Mouse (Mus musculus): ENCODE measurements around the gene Cntfr.
"Not testable (repeated sequence)": the region's sequence is repeated elsewhere in the genome, so short reads cannot be mapped to it uniquely, and the experiment has no call there.

Gene Cntfr

DNA sequence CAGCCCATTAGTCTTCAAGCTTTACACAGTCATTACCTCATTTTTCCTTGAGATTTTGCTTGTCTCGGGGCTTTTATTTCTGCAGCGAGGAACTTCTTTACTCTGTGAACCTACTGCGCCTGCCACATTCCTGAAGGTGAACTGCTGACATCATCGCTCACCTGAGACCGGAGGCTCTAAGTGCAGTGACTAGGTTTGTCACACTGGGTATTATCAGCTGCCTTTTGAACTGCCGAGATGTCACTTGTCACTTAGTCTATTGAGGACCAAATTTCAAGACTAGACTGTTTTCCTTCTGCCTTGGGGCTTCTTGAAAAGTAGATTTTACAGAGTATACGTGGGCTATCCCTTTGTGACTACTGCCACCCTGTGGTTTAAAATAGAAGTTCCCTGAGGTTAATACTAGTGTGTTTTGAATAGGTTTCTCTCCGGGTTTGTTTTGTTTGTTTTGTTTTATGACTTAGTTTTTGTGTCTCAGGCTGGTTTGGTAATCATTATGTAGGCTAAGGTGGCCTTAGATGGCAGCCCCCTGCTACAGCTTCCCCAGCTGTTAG, 11.4 kb upstream of the Cntfr start:
- DNase-seq (ENCODE audit: low spot score): peak; percentile 76

DNA sequence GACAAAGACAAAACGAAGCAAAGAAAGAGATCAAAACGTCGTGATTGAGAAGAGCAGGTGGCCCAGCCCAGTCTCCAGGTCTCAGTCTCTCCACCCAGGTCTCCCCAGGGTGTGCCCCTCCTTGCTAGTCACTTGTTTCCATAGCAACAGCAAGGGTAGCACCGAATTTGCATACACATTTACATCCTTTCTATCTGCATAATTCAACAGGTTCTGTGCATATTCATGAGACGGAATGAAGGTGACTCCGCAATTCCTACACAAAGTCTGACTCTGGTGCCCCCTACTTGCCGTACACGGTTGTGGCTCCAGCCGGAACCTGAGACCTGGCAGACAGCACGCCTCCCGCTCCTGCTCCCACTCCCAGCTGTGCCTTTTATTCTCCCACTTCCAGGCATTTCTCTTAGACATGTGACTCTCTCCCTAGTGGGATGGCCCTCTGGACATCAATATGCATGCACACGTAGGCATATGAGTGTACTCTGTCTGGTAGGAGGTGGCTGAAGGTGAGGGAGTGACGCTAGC, 10.2 kb upstream of the Cntfr start:
- no peak for DNase-seq (ENCODE audit: low spot score)

DNA sequence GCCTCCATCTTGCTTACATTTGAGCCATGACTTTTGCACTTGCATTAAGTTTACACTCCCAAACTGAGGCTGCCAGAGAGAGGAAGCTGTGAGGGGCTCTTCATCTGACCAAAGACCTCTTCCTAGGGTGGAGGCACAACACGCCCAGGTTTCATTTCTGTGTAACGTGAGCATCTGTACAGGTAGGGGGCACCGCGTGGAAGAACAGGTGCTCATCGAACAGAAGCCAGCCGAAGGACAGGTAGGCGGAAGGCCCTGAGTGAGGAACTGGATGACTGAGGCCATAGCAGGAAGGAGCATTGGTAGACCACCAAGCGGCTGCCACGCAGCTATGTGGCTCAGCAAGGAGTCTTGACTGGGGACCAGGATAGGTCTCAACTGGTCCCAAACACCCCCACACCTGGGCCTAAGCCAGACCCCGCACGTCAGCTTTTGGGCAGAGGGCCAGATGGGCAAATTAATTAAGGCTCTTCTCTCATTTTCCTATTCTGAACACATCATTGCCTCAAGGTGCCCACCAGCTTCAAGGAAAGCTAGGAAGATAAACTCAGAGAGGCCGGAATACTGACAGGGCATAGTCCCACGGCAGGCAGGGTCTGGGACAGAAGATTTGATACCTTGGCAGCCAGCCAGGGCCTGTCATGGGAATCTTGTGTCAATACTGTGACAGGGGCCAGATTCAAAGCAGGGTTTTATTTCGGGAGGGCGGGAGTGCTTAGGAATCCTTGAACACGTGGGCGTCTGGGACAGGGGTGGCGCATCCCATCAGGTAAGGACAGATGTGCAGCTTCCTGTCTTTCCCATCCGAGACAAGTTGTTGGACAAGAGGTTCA, 9.2 kb upstream of the Cntfr start:
- DNase-seq (ENCODE audit: low spot score): no peak

DNA sequence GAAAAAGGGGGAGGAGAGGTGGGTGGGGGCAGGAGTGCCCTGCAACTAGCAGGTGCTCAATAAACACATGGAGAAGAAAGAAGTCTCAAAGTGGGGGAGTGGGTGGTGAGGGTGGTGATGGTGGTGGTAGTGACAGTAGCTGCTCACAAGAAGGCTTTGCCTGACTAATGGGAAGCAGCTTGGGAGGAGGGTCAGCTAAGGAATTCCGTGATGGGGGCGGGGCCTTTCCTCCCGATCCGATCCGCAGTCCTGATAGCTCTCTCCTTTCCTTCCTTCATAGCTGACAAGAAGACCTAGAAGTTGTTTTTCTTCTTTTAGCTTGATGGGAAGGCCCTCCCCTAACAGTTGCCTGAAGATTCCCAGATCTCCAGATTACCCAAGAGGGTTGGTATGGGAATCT, 7.8 kb upstream of the Cntfr start:
- no peak for DNase-seq (ENCODE audit: low spot score)

DNA sequence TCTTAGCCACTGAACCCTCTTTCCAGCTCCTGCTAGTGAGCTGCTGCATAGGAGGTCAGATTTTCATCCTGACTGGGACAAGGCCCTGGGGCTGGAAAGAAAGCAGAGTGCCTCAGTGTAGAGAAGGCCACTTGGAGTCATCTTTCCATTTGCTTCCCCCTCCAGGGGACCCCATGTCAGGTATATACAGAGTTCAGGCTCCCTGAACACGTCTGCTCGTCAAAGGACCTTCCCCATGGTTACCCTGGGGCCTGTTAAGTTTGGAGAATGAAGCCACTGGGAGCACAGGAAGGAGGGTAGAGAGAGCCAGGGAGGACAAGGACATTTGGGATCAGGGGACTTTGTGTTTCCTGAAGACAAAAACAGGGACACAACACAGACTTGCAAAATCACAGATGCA, 5.3 kb upstream of the Cntfr start:
- DNase-seq (ENCODE audit: low spot score): not testable (repeated sequence)

DNA sequence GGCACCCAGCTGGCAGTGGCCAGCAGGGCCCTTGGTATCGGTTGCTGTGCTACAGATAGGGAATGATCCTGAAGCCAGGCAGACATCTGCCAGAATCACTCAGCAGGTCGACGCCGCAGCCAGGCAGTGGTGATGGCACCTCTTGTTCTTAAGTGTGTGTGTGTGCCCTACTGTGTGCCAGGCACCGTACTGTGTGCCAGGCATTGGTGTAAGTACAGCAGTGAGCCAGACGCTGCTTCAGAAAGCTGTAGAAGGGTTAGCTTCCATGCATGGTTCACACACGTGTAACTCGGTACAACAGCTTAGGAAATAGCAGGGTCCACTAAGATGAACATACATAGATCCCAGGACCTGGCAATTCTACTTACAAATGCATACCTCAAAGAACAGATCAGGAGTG, 3.3 kb upstream of the Cntfr start:
- not testable (repeated sequence) for DNase-seq (ENCODE audit: low spot score)

DNA sequence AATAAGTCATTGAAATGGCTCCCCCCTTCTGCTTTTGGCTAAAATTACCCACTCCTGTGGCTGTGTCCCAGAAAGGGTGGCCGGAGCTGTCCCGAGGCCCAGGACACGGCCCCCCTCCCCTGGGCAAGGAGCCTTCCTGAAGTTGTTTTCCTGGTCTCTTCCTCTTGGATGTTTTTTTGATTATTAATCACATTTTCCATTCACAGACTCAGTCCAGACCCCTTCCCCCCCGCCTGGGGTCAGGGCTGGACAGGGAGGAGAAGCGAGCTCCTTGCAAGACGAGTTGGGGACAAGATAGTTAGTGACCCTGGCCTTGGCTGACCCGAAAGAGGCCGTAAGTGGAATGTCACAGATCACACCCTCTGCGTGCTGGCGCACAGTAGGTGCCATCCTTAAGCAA, 2.9 kb upstream of the Cntfr start, which contains the start of gene Il11ra1:
TSS of gene Il11ra1 (plus strand) at position 207 of the 400 bp plus-strand sequence.
- not testable (repeated sequence) for DNase-seq (ENCODE audit: low spot score)

DNA sequence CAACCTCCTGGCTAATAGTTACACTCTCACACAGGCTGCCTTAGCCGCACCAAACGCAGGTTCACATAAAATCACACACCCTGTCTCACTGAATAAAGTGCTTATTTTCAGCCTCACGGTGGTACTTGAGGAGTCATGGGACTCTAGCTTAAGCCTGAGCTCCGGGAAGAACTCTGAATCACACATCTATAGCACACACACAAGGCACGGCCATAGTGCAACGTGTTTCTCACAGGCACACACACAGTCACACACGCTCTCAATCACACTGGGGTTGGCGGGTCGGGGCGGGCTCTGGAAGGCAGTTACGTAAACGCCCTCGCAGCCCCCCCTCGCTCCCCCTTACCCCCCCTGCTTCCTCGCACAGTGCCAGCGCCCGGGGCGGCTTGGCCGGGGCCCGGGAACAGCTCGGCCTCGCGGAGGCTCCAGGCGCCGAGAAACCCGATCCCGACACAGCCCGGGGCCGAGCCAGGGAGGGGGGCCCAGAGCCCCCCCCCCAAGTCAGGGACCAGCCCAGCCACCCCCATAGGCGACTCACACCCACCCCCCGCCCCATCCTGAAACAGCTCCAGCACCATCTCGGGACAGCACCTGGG, 1.6 kb upstream of the Cntfr start:
- not testable (repeated sequence) for DNase-seq (ENCODE audit: low spot score)

DNA sequence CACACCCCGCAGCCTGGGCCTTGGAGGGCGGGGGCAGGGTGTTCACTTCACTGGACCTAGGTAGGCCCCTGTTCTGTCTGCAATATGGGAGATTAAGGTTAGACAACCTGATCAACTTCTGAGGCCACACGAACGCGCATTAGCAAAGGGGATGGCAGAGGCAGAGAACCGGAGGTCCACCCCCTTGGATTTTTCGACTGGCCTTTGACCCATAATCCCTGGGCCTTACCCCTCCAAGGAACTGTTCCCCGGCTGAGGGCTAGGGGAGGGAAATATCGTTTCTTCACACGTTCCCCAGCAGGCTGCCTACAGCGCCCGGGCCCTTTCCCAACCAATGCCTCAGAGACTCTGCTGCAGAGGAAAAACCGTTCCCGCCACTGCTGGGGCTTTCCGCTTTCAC, 437 bp downstream of the Cntfr start:
- DNase-seq (ENCODE audit: low spot score): not testable (repeated sequence)

DNA sequence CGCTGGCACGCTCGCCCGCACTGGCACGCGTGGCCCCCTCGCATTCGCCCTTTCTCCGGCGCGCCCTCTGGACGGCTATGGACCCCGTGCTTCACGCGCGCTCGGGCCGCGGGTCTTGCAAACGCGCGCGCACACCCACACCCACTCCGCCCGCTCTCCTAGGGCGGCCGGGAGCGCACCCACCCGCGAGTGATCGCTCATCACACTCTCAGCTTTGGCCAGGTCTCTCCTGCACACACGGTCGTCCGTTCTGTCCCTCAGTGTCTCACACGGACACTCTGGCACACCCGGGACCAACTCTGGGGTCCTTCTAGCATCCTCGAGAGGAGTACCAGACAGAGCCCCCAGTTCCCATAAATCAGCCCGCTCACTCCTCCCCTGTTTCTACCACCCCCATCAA, 1.1 kb downstream of the Cntfr start:
- not testable (repeated sequence) for DNase-seq (ENCODE audit: low spot score)

DNA sequence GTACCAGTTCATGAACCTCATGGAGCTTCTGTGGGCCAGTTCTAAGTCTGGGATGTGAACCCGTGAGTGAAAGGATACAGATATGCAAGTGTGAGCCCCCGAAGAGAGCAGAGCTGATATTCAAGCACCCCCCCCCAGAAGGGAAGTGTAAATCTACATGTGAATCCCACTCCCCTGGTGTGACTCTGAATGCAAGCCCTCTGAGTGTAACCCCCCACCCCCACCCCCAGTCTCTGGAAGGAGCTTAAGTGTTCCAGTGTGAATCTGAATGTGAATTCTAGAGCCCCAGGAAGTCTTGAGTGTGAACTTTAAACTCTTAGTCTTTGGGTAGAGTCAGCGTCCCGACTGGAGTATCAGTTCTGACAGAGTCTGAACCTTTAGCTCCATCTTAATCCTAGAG, 3.4 kb downstream of the Cntfr start:
- not testable (repeated sequence) for DNase-seq (ENCODE audit: low spot score)

DNA sequence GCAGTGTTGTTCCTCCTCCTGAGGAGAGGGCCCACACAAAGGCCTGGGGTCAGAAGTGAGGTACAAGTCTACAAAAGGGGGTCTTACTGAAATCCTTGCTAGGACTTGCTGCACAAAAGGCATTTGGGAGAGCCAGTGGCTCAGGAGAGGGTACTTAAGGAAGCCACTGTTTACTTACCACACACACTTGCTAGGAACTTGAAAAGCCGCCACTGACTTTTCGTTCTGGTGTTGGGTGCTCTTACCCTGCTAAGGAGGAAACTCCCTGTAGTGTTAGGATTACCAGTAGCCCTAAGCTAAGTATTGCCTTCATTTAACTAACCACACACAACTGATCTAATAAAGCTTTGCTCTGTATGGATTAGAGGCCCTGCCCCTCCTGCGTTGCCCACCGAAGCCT, 6.9 kb downstream of the Cntfr start:
- not testable (repeated sequence) for DNase-seq (ENCODE audit: low spot score)

DNA sequence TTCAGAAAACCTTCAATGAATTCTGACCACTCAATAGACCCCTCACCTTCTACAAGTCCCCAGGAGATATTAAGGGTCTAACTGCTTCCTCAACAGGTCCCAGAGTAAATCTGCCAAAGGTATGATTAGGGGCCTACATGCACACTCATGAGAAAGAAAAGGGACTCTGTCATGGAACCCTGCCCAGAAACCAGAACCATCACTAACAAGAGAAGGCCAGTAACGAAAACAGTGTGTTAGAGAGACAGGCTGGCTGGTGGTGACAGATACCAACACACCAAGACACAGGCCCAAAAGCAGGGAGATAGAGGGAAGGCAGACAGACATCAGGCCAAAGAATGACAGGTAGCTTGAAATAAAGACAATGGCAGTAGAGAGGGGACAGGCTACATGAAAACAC, 8.3 kb downstream of the Cntfr start:
- DNase-seq (ENCODE audit: low spot score): not testable (repeated sequence)

DNA sequence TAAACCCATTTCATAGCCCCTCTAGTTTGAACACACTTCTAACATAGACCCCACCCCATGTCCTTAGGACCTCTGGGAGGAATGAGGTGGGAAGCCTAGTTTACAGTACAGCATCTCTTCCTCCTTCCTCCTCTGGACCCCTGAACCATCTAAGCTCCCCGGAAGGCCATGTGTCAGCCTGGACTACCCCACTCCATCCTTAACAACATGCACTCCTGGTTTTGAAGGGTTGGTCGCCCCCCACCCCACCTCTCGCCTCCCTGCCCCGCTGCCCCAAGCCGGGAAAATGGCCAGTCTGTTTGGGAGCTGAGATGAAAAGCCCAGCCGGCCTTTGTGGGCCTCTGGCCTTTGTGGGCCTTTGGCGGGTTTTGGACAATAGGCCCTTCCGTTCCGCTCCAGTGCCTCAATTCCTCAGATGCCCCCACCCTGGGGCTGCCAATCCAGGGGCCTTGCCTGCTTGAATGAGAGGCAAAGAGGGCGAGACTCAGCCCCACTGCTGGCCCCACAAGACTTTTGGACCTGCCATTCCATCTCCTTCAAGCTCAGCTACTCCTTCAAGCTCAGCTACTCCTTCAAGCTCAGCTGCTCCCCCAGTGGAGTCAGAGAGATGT, 10.9 kb downstream of the Cntfr start:
- DNase-seq (ENCODE audit: low spot score): not testable (repeated sequence)

DNA sequence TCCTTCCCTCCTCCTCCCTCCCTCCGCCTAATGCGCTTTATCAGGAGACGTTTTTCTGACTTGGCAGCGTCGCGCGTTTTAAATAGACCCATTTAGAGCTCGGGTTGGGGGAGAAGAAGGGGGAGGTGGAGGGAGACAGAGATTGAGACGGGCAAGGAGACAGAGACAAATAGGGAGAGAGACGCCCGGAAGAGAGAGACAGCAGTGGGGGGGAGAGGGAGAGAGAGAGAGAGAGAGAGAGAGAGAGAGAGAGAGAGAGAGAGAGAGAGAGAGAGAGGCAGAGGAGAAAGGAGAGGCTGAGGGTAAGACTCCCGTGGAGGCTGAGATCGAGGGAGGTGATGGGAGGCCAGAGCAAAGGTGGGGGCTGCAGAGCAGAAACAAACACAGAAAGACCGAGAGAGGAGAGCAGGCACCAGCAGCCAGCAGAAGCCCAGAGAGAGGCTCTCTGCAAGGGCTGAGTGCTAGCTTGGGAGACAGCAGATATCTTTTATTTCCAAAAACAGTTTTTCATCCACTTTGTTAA, 11.9 kb downstream of the Cntfr start:
- DNase-seq (ENCODE audit: low spot score): not testable (repeated sequence)

DNA sequence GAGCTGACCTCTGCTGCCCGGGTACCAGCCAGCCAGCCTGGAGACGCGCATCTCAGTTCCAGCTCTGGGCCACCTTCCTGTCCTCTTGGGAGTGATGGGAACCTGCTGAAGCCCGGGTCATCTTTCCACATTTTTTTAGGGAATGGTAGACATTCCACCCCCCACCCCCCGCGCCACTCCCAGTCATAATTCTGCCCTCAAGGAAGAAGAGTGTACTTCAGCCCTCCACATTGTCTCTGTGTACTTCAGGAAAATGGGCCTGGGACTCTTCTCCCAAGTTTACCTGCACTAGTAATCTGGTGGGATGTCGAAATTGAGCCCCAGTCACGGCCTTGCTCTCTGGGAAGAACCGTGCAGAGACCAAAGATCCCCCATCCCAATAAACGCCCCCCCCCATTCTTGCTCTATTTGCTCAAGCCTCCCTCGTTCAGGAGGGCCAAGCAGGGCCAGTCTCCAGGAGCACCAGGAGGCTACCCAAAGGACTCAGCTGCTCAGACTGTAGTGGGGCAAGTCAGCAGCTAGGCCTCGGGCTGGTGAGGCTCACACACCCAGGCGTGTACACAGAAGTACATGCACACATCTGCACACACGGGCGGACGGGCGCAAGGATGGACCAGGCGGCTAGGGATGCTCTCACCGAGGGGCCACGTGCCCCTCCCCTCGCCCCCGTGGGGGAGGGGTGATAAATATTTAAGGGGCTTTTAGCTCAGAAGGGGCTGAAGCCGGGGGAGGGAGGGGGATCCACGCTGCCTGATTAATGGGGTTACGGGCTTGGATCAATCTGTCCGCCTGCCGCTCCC, 12.6 kb downstream of the Cntfr start:
- not testable (repeated sequence) for DNase-seq (ENCODE audit: low spot score)

DNA sequence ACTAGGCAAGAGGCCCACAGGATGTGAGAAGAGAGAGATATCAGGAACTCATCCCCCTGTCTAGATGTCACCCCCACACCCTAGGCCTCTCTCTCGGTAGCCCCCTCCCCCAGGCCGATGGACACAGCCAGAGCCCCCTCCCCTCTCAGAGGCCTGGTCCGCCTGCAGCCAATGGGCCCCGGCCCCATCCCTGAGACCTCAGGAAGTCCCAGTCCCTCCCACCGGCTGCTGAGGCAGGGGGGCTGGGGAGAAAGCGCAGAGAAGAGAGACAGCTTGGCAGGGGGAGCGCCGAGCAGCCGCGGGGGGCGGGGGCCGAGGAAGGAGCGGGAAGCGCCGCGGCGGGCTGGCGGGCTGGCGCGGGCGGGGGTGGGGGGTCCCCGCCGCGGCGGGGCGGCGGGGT, 13.6 kb downstream of the Cntfr start:
- DNase-seq (ENCODE audit: low spot score): not testable (repeated sequence)

DNA sequence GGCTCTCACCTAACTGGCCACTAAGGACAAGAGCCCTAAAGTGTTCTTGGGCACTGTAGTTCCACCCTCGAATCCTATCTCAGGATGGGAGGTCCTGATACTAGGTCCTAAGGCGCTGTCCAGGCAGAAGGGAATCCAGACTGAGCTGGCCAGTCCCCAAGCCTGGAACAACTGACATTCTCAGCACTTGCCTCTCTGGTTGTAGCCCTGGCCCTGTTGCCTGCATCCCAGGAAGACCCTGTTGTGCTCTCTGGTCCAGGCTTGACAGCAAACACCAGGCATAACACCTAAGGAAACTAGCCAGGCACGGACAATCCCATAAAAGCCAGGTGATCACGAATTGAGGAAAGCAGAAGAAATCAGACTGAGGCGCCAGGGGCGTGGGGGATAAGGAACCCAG, 14.1 kb downstream of the Cntfr start:
- DNase-seq (ENCODE audit: low spot score): no peak

DNA sequence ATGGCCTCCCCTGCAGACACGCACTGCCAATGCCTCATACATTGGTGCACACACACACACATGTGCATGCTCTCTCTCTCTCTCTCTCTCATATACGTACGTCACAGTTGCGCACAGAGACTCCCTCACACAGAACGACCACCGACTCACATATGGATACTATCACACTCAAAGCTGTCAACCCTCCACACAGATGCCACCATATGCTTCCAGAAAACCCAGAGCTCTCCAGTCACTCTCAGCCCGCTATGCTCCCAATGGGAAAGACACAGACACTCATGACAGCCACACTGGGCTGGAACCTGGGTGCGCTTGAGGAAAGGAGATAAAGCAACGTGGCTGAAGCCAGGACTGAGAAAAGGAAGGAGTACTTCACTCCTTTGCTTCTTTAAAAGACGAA, 14.9 kb downstream of the Cntfr start:
- no peak for DNase-seq (ENCODE audit: low spot score)

DNA sequence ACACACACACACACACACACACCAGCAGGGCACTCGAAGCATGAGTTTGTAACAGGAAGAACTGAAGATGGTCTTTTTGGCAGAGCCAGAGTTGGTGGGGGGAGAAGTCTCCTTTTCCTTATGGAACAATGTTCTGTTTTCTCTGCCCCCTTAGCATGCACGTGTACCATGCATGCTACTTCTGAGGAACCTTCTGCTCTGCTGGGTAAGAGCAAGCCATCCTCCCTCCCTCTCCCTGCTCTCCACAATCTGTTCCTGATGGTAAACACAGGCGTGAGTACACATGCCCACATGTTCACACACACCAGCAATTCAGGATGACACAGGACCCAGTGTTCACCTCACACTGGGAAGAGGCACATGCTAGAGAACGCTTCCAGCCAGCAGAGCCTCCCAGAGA, 15.7 kb downstream of the Cntfr start:
- DNase-seq (ENCODE audit: low spot score): no peak

DNA sequence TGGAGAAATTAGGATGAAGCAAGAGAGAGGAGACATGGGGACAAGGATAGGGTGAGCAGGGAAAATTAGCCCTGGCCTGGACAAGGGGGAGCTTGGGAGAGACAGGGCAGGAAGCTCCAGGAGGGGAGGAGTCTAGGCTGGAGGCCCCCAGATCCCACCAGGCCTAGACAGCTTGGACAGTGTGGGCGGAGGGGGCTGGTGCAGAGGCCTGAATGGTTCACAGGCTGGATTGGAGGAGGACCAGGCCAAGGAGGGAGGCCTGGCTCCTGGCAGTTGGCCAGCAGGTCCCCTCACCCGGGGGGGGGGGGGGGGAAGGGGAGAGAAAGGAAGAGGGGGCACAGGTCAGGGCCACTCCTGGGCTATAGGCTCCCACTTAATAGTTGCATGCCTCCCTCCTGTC, 17.6 kb downstream of the Cntfr start:
- DNase-seq (ENCODE audit: low spot score): no peak

DNA sequence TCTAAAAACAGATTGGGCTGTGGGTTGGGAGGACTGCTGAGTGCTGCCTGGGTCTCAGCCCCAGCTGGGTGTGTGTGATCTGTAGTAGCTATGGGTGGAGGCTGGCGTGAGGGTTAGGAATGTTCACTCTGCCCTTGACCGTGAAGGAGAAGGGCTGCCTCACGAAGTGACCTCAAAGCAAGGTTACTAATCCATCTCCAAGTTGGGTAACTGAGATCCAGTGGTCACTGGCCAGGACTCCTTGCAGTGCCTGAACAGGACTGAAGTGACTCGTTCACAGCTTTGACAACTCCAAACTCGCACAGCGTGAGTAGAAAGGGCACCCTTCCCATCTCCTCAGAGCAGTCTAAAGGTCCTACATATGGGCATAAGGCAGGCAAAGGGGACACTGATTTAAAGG, 18.0 kb downstream of the Cntfr start:
- no peak for DNase-seq (ENCODE audit: low spot score)
